Mouse (Mus musculus): ENCODE measurements at regions not wholly inside any gene's neighbourhood (a gene's known extent, or its start where the extent isn't known, plus 50 kb on each side); places are given as distances from the start of the nearest gene placed in this dataset.
"Not testable (repeated sequence)": the region's sequence is repeated elsewhere in the genome, so short reads cannot be mapped to it uniquely, and the experiment has no call there.

- no peak for ATAC-seq (ENCODE audit: insufficient number of reproducible peaks, low FRiP score, low TSS enrichment)
Observed at GRCm38 (mm10) chr13:45130516-45131249, 52.2 kb downstream of the Gm9817 start.

GRCm38 (mm10) chr13:45140616-45141015 is 62.1 kb downstream of the Gm9817 start:
- ATAC-seq (ENCODE audit: insufficient number of reproducible peaks, low FRiP score, low TSS enrichment), result no peak

- no peak for ATAC-seq (ENCODE audit: insufficient number of reproducible peaks, low FRiP score, low TSS enrichment)
Observed at GRCm38 (mm10) chr13:45145129-45145528, 66.6 kb downstream of the Gm9817 start.

- ATAC-seq (ENCODE audit: insufficient number of reproducible peaks, low FRiP score, low TSS enrichment), result no peak
Observed at GRCm38 (mm10) chr13:45156223-45156622, 77.7 kb downstream of the Gm9817 start.

- no peak for ATAC-seq (ENCODE audit: insufficient number of reproducible peaks, low FRiP score, low TSS enrichment)
Observed at GRCm38 (mm10) chr13:45156982-45157381, 78.5 kb downstream of the Gm9817 start.

GRCm38 (mm10) chr13:45160281-45160680 is 81.8 kb downstream of the Gm9817 start:
- no peak for ATAC-seq (ENCODE audit: insufficient number of reproducible peaks, low FRiP score, low TSS enrichment)

- ATAC-seq (ENCODE audit: insufficient number of reproducible peaks, low FRiP score, low TSS enrichment), result no peak
Observed at GRCm38 (mm10) chr13:45164001-45164778, 85.7 kb downstream of the Gm9817 start.

- no peak for ATAC-seq (ENCODE audit: insufficient number of reproducible peaks, low FRiP score, low TSS enrichment)
Observed at GRCm38 (mm10) chr13:45165159-45165558, 86.7 kb downstream of the Gm9817 start.

GRCm38 (mm10) chr13:45169716-45170115 is 91.2 kb downstream of the Gm9817 start:
- ATAC-seq (ENCODE audit: insufficient number of reproducible peaks, low FRiP score, low TSS enrichment), result no peak

GRCm38 (mm10) chr13:45173139-45173538 is 94.6 kb downstream of the Gm9817 start:
- no peak for ATAC-seq (ENCODE audit: insufficient number of reproducible peaks, low FRiP score, low TSS enrichment)

- ATAC-seq (ENCODE audit: insufficient number of reproducible peaks, low FRiP score, low TSS enrichment), result not testable (repeated sequence)
Observed at GRCm38 (mm10) chr13:45175711-45176205, 97.3 kb downstream of the Gm9817 start.

- ATAC-seq (ENCODE audit: insufficient number of reproducible peaks, low FRiP score, low TSS enrichment), result no peak
Observed at GRCm38 (mm10) chr13:45181529-45182230, 103.2 kb downstream of the Gm9817 start.

GRCm38 (mm10) chr13:45189389-45189788 is 110.9 kb downstream of the Gm9817 start:
- no peak for ATAC-seq (ENCODE audit: insufficient number of reproducible peaks, low FRiP score, low TSS enrichment)

- ATAC-seq (ENCODE audit: insufficient number of reproducible peaks, low FRiP score, low TSS enrichment), result no peak
Observed at GRCm38 (mm10) chr13:45190151-45190550, 111.7 kb downstream of the Gm9817 start.

- no peak for ATAC-seq (ENCODE audit: insufficient number of reproducible peaks, low FRiP score, low TSS enrichment)
Observed at GRCm38 (mm10) chr13:45192079-45192478, 113.6 kb downstream of the Gm9817 start.

GRCm38 (mm10) chr13:45195562-45195961 is 117.1 kb downstream of the Gm9817 start:
- ATAC-seq (ENCODE audit: insufficient number of reproducible peaks, low FRiP score, low TSS enrichment), result no peak

- no peak for ATAC-seq (ENCODE audit: insufficient number of reproducible peaks, low FRiP score, low TSS enrichment)
Observed at GRCm38 (mm10) chr13:45196363-45196762, 117.9 kb downstream of the Gm9817 start.

GRCm38 (mm10) chr13:45200511-45201120 is 122.1 kb downstream of the Gm9817 start:
- peak; percentile 40; the same call in 1 of the 2 replicates for ATAC-seq (ENCODE audit: insufficient number of reproducible peaks, low FRiP score, low TSS enrichment)

GRCm38 (mm10) chr13:45204856-45205255 is 126.4 kb downstream of the Gm9817 start:
- no peak for ATAC-seq (ENCODE audit: insufficient number of reproducible peaks, low FRiP score, low TSS enrichment)

- ATAC-seq (ENCODE audit: insufficient number of reproducible peaks, low FRiP score, low TSS enrichment), result no peak
Observed at GRCm38 (mm10) chr13:45208540-45209197, 130.2 kb downstream of the Gm9817 start.
